Mouse (Mus musculus): Measurements from ENCODE around the gene Slc17a5. TPM values are rescaled to one million over a fixed set of nuclear protein-coding genes. Genes with fewer than 3 reads are reported as not detected.

Gene Slc17a5
- polyA plus RNA-seq, 2 experiments = 12.1 to 15.1 TPM

- H3K4me3 ChIP-seq (replicated peaks; ENCODE audit: low read length) = no peak overlapping the region
- no peaks in the 10 kb centered on the region for H3K36me3 ChIP-seq (ENCODE audit: control insufficient read depth, insufficient read depth, low read length)
- H3K9ac ChIP-seq (ENCODE audit: low read depth, low read length, severe bottlenecking) = no peak overlapping the region
- no peak for DNase-seq (ENCODE audit: low spot score)
- H3K27me3 ChIP-seq (ENCODE audit: control insufficient read depth, insufficient read depth, low read length) = no peaks in the 10 kb centered on the region
- H3K4me1 ChIP-seq (ENCODE audit: control insufficient read depth, insufficient read depth, low read length) = no peaks in the 10 kb centered on the region
- no peak for TF ChIP-seq POLR2A (IDR thresholded peaks at IDR 0.05; ENCODE audit: borderline replicate concordance, extremely low read depth, insufficient read depth, insufficient read length)
- H3K4me2 ChIP-seq (replicated peaks; ENCODE audit: low read depth, low read length, severe bottlenecking) = no peak overlapping the region
- ATAC-seq (ENCODE audit: low FRiP score, low read depth) = no peak
- 93% methylated on average over 7 of the region's 7 CpGs for WGBS
- H3K9me3 ChIP-seq (ENCODE audit: control insufficient read depth, low read length) = no peaks in the 10 kb centered on the region
- H3K27ac ChIP-seq (replicated peaks; ENCODE audit: low read depth, low read length) = no peak overlapping the region
Observed at GRCm38 (mm10) chr9:78534606-78535005, 53.2 kb downstream of the Slc17a5 start.

DNA sequence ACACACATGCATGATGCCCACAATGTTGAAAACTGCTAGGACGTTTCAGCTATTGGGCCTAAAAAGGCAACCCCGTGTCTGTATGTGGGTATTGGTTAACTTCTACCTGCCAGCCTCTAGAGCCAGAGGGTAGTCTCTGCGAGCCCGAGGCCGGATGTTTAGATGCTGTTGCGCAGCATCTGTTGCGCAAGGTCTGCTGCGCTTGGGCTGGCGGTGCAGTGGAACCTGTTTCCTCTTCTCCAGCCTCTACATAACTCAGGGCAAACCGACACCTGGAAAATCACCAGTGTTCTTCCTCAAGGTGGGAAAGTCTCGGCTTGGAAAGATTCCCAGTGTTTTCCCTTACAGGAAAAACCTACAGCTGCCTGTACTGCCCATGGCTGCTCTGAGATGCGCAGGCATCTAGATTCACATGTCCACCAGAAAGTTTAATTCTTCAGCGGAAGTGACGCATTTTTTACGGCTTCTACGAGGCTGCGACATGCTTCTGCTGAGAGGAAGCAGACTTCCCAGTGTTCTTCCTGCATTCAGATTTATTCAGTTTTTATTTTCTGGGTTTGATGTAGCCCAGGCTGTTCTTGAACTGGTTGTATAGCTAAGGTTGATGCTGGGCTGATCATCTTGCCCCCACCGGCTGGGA lies 54.4 kb downstream of the Slc17a5 start:
- Histone ChIP-seq H3K27ac (replicated peaks; ENCODE audit: low read depth, low read length) (no peak overlapping the region), H3K4me3 (replicated peaks; ENCODE audit: low read length) (no peak overlapping the region), H3K27me3 (ENCODE audit: control insufficient read depth, insufficient read depth, low read length) (no peaks in the 10 kb centered on the region), H3K4me1 (ENCODE audit: control insufficient read depth, insufficient read depth, low read length) (no peaks in the 10 kb centered on the region; the same call in 1 of the 2 replicates), H3K36me3 (ENCODE audit: control insufficient read depth, insufficient read depth, low read length) (no peaks in the 10 kb centered on the region), H3K9me3 (ENCODE audit: control insufficient read depth, low read length) (no peaks in the 10 kb centered on the region), H3K9ac (ENCODE audit: low read depth, low read length, severe bottlenecking) (no peak overlapping the region), H3K4me2 (replicated peaks; ENCODE audit: low read depth, low read length, severe bottlenecking) (no peak overlapping the region)
- DNase-seq (ENCODE audit: low spot score) (no peak), ATAC-seq (ENCODE audit: low FRiP score, low read depth) (no peak)
- no peak for TF ChIP-seq POLR2A (IDR thresholded peaks at IDR 0.05; ENCODE audit: borderline replicate concordance, extremely low read depth, insufficient read depth, insufficient read length)
- 63% methylated on average over 18 of the region's 18 CpGs for WGBS

GRCm38 (mm10) chr9:78532341-78532819 lies 55.5 kb downstream of the Slc17a5 start:
- TF ChIP-seq POLR2A (IDR thresholded peaks at IDR 0.05; ENCODE audit: borderline replicate concordance, extremely low read depth, insufficient read depth, insufficient read length) = no peak
- H3K27me3 ChIP-seq (ENCODE audit: control insufficient read depth, insufficient read depth, low read length) = no peaks in the 10 kb centered on the region
- no peak overlapping the region for H3K4me3 ChIP-seq (replicated peaks; ENCODE audit: low read length)
- H3K4me2 ChIP-seq (replicated peaks; ENCODE audit: low read depth, low read length, severe bottlenecking) = no peak overlapping the region
- H3K9me3 ChIP-seq (ENCODE audit: control insufficient read depth, low read length) = no peaks in the 10 kb centered on the region
- no peak overlapping the region for H3K9ac ChIP-seq (ENCODE audit: low read depth, low read length, severe bottlenecking)
- ATAC-seq (ENCODE audit: low FRiP score, low read depth) = no peak
- WGBS = 40% methylated on average over 9 of the region's 9 CpGs
- H3K36me3 ChIP-seq (ENCODE audit: control insufficient read depth, insufficient read depth, low read length) = no peaks in the 10 kb centered on the region
- no peaks in the 10 kb centered on the region; the same call in 1 of the 2 replicates for H3K4me1 ChIP-seq (ENCODE audit: control insufficient read depth, insufficient read depth, low read length)
- no peak for DNase-seq (ENCODE audit: low spot score)
- H3K27ac ChIP-seq (replicated peaks; ENCODE audit: low read depth, low read length) = no peak overlapping the region

GRCm38 (mm10) chr9:78531816-78532215 lies 56.0 kb downstream of the Slc17a5 start:
- Histone ChIP-seq H3K9ac (ENCODE audit: low read depth, low read length, severe bottlenecking) (no peak overlapping the region), H3K4me3 (replicated peaks; ENCODE audit: low read length) (no peak overlapping the region), H3K36me3 (ENCODE audit: control insufficient read depth, insufficient read depth, low read length) (no peaks in the 10 kb centered on the region), H3K4me2 (replicated peaks; ENCODE audit: low read depth, low read length, severe bottlenecking) (no peak overlapping the region), H3K4me1 (ENCODE audit: control insufficient read depth, insufficient read depth, low read length) (no peaks in the 10 kb centered on the region; the same call in 1 of the 2 replicates), H3K9me3 (ENCODE audit: control insufficient read depth, low read length) (no peaks in the 10 kb centered on the region), H3K27ac (replicated peaks; ENCODE audit: low read depth, low read length) (no peak overlapping the region), H3K27me3 (ENCODE audit: control insufficient read depth, insufficient read depth, low read length) (no peaks in the 10 kb centered on the region)
- no peak for TF ChIP-seq POLR2A (IDR thresholded peaks at IDR 0.05; ENCODE audit: borderline replicate concordance, extremely low read depth, insufficient read depth, insufficient read length)
- ATAC-seq (ENCODE audit: low FRiP score, low read depth) (no peak), DNase-seq (ENCODE audit: low spot score) (no peak)
- 39% methylated on average over 5 of the region's 5 CpGs for WGBS

- peak overlapping the region; percentile 41 for H3K4me3 ChIP-seq (replicated peaks; ENCODE audit: low read length)
- peak overlapping the region; percentile 62 for H3K27ac ChIP-seq (replicated peaks; ENCODE audit: low read depth, low read length)
- H3K9ac ChIP-seq (ENCODE audit: low read depth, low read length, severe bottlenecking) = peak overlapping the region; percentile 49
- H3K9me3 ChIP-seq (ENCODE audit: control insufficient read depth, low read length) = no peaks in the 10 kb centered on the region
- H3K4me1 ChIP-seq (ENCODE audit: control insufficient read depth, insufficient read depth, low read length) = no peaks in the 10 kb centered on the region; the same call in 1 of the 2 replicates
- H3K4me2 ChIP-seq (replicated peaks; ENCODE audit: low read depth, low read length, severe bottlenecking) = peak overlapping the region; percentile 70
- WGBS = 2% methylated on average over 16 of the region's 16 CpGs
- DNase-seq (ENCODE audit: low spot score) (peak; percentile 83), ATAC-seq (ENCODE audit: low FRiP score, low read depth) (peak; percentile 77)
- TF ChIP-seq POLR2A (IDR thresholded peaks at IDR 0.05; ENCODE audit: borderline replicate concordance, extremely low read depth, insufficient read depth, insufficient read length) = no peak
- H3K27me3 ChIP-seq (ENCODE audit: control insufficient read depth, insufficient read depth, low read length) = no peaks in the 10 kb centered on the region
- no peaks in the 10 kb centered on the region for H3K36me3 ChIP-seq (ENCODE audit: control insufficient read depth, insufficient read depth, low read length)
Observed at GRCm38 (mm10) chr9:78527767-78528381, 60.0 kb downstream of the Slc17a5 start.
